Mouse (Mus musculus) heart, adult 9 months (tissue): ENCODE data around the gene Ccdc69.

Experiments used
- DNase-seq, 2 experiments: peaks; one replicate each; pipeline ENCODE4 v3.0.0; 2022; ENCODE audit warnings: low spot score in 2 of 2

Gene Ccdc69

GRCm38 (mm10) chr11:55039591-55039990 is 38.3 kb downstream of the Ccdc69 start:
- DNase-seq = peak; percentile 58 to 63

- DNase-seq = no peak
Observed at GRCm38 (mm10) chr11:55036601-55037000, 41.3 kb downstream of the Ccdc69 start.

- DNase-seq = peak; percentile 85 to 91
Observed at GRCm38 (mm10) chr11:55033040-55033660, 44.8 kb downstream of the Ccdc69 start, which contains the start of gene Anxa6. Gene Anxa6, minus strand, starts transcription at chr11:55033445.

GRCm38 (mm10) chr11:55032286-55032685 is 45.6 kb downstream of the Ccdc69 start:
- no peak for DNase-seq

GRCm38 (mm10) chr11:55031991-55032280 is 46.0 kb downstream of the Ccdc69 start:
- DNase-seq = no peak

- DNase-seq = no peak
Observed at GRCm38 (mm10) chr11:55031211-55031990, 46.5 kb downstream of the Ccdc69 start.

- DNase-seq = no peak
Observed at GRCm38 (mm10) chr11:55028509-55028908, 49.4 kb downstream of the Ccdc69 start.

GRCm38 (mm10) chr11:55027204-55027855 is 50.6 kb downstream of the Ccdc69 start:
- no peak for DNase-seq

- DNase-seq = peak in 1 of 2 experiments; percentile 67
Observed at GRCm38 (mm10) chr11:55025896-55026295, 52.0 kb downstream of the Ccdc69 start.

GRCm38 (mm10) chr11:55023583-55023982 is 54.3 kb downstream of the Ccdc69 start:
- DNase-seq = no peak

GRCm38 (mm10) chr11:55023049-55023564 is 54.8 kb downstream of the Ccdc69 start:
- peak; percentile 91 to 94 for DNase-seq

GRCm38 (mm10) chr11:55022508-55022907 is 55.4 kb downstream of the Ccdc69 start:
- peak in 1 of 2 experiments; percentile 45 for DNase-seq

- DNase-seq = no peak
Observed at GRCm38 (mm10) chr11:55021859-55022258, 56.1 kb downstream of the Ccdc69 start.

- DNase-seq = no peak
Observed at GRCm38 (mm10) chr11:55021458-55021857, 56.5 kb downstream of the Ccdc69 start.

GRCm38 (mm10) chr11:55019711-55020110 is 58.2 kb downstream of the Ccdc69 start:
- DNase-seq = no peak

GRCm38 (mm10) chr11:55018034-55018433 is 59.9 kb downstream of the Ccdc69 start:
- peak in 1 of 2 experiments; percentile 45 for DNase-seq

GRCm38 (mm10) chr11:55017201-55017600 is 60.7 kb downstream of the Ccdc69 start:
- DNase-seq = no peak

GRCm38 (mm10) chr11:55016758-55017157 is 61.2 kb downstream of the Ccdc69 start:
- DNase-seq = no peak

GRCm38 (mm10) chr11:55015831-55016241 is 62.1 kb downstream of the Ccdc69 start:
- DNase-seq = peak; percentile 56 to 70

GRCm38 (mm10) chr11:55015264-55015663 is 62.7 kb downstream of the Ccdc69 start:
- DNase-seq = no peak

- DNase-seq = no peak
Observed at GRCm38 (mm10) chr11:55013802-55014201, 64.1 kb downstream of the Ccdc69 start.
